Mouse (Mus musculus): ENCODE data around the gene Mrm2. TPM values are rescaled to one million over a fixed set of nuclear protein-coding genes. Genes with fewer than 3 reads are reported as not detected.

Mrm2 gene
- polyA plus RNA-seq, 1 experiment from 2014 or later: 18.0 TPM

- WGBS: 95% methylated on average over 4 of the region's 4 CpGs
- no peak overlapping the region for H3K9ac ChIP-seq
Observed at GRCm38 (mm10) chr5:140338779-140339178, 7.1 kb upstream of the Mrm2 start.

DNA sequence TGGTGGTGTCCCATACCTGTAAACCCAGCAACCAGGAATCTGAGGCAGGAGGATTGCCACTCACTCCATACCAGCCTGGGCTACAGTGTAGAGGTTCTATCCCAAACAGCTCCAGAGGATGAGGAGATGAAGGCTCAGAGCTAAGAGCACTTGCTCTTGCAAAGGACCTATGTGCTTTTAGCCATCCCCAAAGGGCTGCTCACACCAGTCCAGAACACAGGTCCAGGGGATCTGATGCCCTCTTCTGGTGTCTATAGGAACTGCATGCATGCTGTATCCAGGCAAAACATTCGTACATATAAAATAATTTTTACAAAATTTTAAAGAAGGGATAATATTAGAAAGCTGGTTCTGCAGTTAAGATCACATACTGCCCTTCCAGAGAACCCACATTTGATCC, 5.0 kb upstream of the Mrm2 start:
- H3K27me3 ChIP-seq: no peaks in the 10 kb centered on the region
- peaks cover 23% of the 10 kb centered on the region for H3K36me3 ChIP-seq
- H3K4me3 ChIP-seq: no peak overlapping the region
- no peak overlapping the region for H3K9ac ChIP-seq
- WGBS: 55% methylated on average over 1 of the region's 1 CpGs
- peaks cover 8% of the 10 kb centered on the region; the same call in 1 of the 2 replicates for H3K4me1 ChIP-seq
- ATAC-seq (ENCODE audit: borderline replicate concordance, extremely low read depth, low FRiP score, low TSS enrichment): no peak
- H3K27ac ChIP-seq: no peak overlapping the region
- H3K4me2 ChIP-seq: no peak overlapping the region
- no peaks in the 10 kb centered on the region for H3K9me3 ChIP-seq

More at GRCm38 (mm10) chr5:140338779-140339178, 7.1 kb upstream of the Mrm2 start:
- Histone ChIP-seq H3K4me2 (no peak overlapping the region), H3K27ac (no peak overlapping the region), H3K4me3 (no peak overlapping the region), H3K9me3 (no peaks in the 10 kb centered on the region), H3K27me3 (no peaks in the 10 kb centered on the region), H3K4me1 (no peaks in the 10 kb centered on the region; the same call in 1 of the 2 replicates), H3K36me3 (peaks cover 23% of the 10 kb centered on the region)
- ATAC-seq (ENCODE audit: borderline replicate concordance, extremely low read depth, low FRiP score, low TSS enrichment): no peak

DNA sequence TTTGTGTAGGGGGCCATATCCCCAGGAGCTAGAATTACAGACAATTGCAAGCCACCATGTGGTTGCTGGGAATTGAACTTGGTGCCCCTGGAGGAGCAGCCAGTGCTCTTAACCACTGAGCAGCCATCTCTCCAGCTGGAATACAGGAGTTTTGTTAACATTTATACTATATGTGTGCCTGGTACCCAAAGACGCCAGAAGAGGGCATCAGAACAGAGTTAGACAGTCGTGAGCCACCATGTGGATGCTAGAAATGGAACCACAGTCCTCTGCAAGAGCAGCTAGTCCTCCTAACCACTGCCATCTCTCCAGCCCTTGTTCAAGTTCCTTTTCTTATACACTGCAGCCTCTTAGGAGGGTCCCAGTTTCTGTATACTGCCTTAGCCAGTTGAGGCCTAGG, 1.9 kb upstream of the Mrm2 start:
- Histone ChIP-seq H3K9me3 (no peaks in the 10 kb centered on the region), H3K9ac (no peak overlapping the region), H3K27ac (no peak overlapping the region), H3K4me3 (no peak overlapping the region), H3K36me3 (peaks cover 22% of the 10 kb centered on the region), H3K4me2 (no peak overlapping the region), H3K4me1 (peaks cover 22% of the 10 kb centered on the region), H3K27me3 (no peaks in the 10 kb centered on the region)
- ATAC-seq (ENCODE audit: borderline replicate concordance, extremely low read depth, low FRiP score, low TSS enrichment): no peak
- 25% methylated on average over 2 of the region's 2 CpGs for WGBS

GRCm38 (mm10) chr5:140332519-140332918, 821 bp upstream of the Mrm2 start:
- H3K36me3 ChIP-seq: peaks cover 21% of the 10 kb centered on the region
- WGBS: 31% methylated on average over 4 of the region's 4 CpGs
- H3K4me2 ChIP-seq: peak overlapping the region; percentile 90
- H3K9ac ChIP-seq: no peak overlapping the region
- no peak for ATAC-seq (ENCODE audit: borderline replicate concordance, extremely low read depth, low FRiP score, low TSS enrichment)
- H3K9me3 ChIP-seq: no peaks in the 10 kb centered on the region
- H3K27me3 ChIP-seq: no peaks in the 10 kb centered on the region
- H3K4me1 ChIP-seq: peaks cover 22% of the 10 kb centered on the region
- no peak overlapping the region for H3K27ac ChIP-seq
- peak overlapping the region; percentile 76; the same call in 1 of the 2 replicates for H3K4me3 ChIP-seq

DNA sequence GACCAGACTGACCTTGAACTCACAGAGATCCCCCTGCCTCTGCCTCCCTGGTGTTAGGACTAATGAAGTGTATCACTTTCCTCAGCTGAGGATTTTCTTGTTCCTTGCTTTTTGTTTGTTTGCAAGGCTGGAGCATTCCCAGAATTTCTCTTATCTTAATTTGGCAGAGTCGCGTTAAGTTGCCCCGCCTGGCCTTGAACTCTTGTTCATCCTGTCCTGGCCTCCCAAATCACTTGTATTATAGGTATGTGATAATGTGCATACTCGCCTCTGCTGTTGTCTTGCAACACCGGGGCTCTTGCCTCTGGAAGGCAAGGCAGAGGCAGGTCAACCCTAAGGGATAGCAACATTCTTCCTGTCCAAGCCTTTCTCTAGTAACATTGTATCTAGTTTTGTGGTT, 7.6 kb downstream of the Mrm2 start:
- Histone ChIP-seq H3K4me3 (no peak overlapping the region), H3K4me2 (no peak overlapping the region), H3K27ac (no peak overlapping the region), H3K4me1 (peaks cover 15% of the 10 kb centered on the region), H3K9me3 (no peaks in the 10 kb centered on the region), H3K36me3 (peaks cover 13% of the 10 kb centered on the region), H3K27me3 (no peaks in the 10 kb centered on the region), H3K9ac (no peak overlapping the region)
- no peak for ATAC-seq (ENCODE audit: borderline replicate concordance, extremely low read depth, low FRiP score, low TSS enrichment)
- WGBS: 87% methylated on average over 5 of the region's 5 CpGs

DNA sequence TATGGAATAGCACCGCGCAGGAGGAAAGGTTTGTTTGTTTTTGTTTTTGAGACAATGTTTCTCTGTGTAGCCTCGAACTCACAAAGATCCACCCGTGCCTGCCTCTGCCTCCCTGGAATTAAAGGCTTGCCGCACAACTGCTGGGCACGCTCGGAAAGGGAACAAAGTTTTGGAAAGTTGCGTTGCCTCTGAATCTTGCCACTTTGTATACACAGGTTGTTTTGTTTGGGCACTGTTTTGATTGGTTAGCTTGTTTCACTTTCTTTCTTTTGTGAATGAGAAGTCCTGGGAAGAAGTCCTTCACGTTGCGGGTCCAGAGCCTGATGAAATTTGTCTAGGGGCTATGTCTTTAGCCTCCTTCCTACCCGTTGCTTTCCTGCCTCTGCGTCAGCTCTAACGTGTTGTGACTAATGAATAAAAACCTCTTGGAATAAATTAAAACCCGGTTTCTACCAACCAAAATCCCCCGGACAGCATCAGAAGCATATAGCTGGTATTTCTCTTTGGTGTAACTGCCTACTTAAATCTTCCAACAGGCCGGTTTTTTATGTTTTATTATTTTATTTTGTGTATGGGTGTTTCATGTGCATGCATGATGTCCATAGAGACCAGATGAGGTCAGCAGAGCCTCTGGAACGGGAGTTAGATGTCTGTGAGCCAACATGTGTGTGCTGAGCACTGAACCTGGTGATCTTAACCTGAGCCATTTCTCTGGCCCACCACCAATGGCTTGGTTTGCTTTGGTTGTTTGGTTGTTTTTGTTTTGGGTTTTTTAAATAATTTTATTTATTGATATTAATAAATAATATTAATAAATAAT, 9.7 kb downstream of the Mrm2 start:
- no peak for ATAC-seq (ENCODE audit: borderline replicate concordance, extremely low read depth, low FRiP score, low TSS enrichment)
- peak overlapping the region; percentile 99 for H3K4me3 ChIP-seq
- peaks cover 15% of the 10 kb centered on the region for H3K4me1 ChIP-seq
- H3K36me3 ChIP-seq: no peaks in the 10 kb centered on the region; the same call in 1 of the 2 replicates
- peak overlapping the region; percentile 80 for H3K4me2 ChIP-seq
- peak overlapping the region; percentile 99 for H3K9ac ChIP-seq
- H3K9me3 ChIP-seq: no peaks in the 10 kb centered on the region
- peak overlapping the region; percentile 76 for H3K27ac ChIP-seq
- WGBS: 1% methylated on average over 17 of the region's 17 CpGs
- H3K27me3 ChIP-seq: no peaks in the 10 kb centered on the region

DNA sequence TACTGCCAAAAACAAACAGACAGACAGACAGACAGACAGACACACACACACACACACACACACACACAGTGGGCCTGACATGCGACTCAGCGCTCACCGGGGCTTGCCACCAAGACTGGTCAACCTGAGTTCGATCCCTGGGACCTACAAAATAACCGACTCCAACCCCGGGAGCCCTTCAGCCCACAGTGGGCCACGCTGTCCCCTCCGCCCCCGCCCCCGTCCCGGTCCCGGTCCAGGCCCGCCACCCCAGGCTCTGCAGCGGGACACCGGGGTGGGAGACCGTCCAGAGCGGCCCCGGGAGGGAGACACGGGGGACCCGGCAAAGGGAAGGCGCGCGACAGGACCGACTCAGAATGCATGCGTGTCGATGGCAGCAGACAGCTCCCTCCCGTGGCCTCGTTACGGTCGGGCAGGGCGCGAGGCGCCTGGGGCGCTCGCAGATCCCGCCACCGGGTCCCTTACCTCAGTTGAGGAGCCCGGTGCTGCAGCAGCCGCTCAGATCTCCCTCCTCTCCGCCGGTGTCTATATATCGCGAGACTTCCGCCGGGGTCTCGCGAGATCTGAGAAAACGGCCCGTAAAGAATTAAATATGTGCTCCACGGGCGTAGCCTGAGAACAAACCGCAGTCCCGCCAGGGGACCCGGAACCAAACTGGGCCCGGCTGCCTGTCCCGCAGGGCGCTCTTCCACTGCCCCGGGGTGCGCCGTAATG, 10.5 kb downstream of the Mrm2 start, which contains the start of the genes Mad1l1 and Nudt1:
Gene Mad1l1 (minus strand): TSS at position 511 of the 714 bp plus-strand sequence.
Gene Nudt1 (plus strand): TSS at position 615 of the 714 bp plus-strand sequence.
- Histone ChIP-seq H3K27ac (peak within 1 kb of the TSS; percentile 76), H3K27me3 (no peaks in the 10 kb centered on the region), H3K4me1 (peaks cover 15% of the 10 kb centered on the region), H3K36me3 (no peaks in the 10 kb centered on the region), H3K9me3 (no peaks in the 10 kb centered on the region), H3K9ac (peak within 1 kb of the TSS; percentile 99), H3K4me3 (peak within 1 kb of the TSS; percentile 99), H3K4me2 (peak within 1 kb of the TSS; percentile 80)
- WGBS: under 1% methylated on average over 58 of the region's 60 CpGs
- ATAC-seq (ENCODE audit: borderline replicate concordance, extremely low read depth, low FRiP score, low TSS enrichment): peak; percentile 95

GRCm38 (mm10) chr5:140316716-140317115, 15.0 kb downstream of the Mrm2 start:
- H3K9ac ChIP-seq: no peak overlapping the region
- 72% methylated on average over 3 of the region's 3 CpGs for WGBS
- no peaks in the 10 kb centered on the region for H3K9me3 ChIP-seq
- H3K36me3 ChIP-seq: peaks cover 23% of the 10 kb centered on the region
- H3K4me3 ChIP-seq: no peak overlapping the region
- H3K27me3 ChIP-seq: no peaks in the 10 kb centered on the region
- peaks cover 15% of the 10 kb centered on the region for H3K4me1 ChIP-seq
- no peak overlapping the region for H3K4me2 ChIP-seq
- H3K27ac ChIP-seq: no peak overlapping the region
- no peak for ATAC-seq (ENCODE audit: borderline replicate concordance, extremely low read depth, low FRiP score, low TSS enrichment)

GRCm38 (mm10) chr5:140307602-140308001, 24.1 kb downstream of the Mrm2 start:
- no peak overlapping the region for H3K4me3 ChIP-seq
- no peaks in the 10 kb centered on the region for H3K27me3 ChIP-seq
- H3K4me1 ChIP-seq: no peaks in the 10 kb centered on the region
- no peak overlapping the region for H3K9ac ChIP-seq
- H3K4me2 ChIP-seq: no peak overlapping the region
- no peaks in the 10 kb centered on the region for H3K9me3 ChIP-seq
- no peak for ATAC-seq (ENCODE audit: borderline replicate concordance, extremely low read depth, low FRiP score, low TSS enrichment)
- 84% methylated on average over 14 of the region's 14 CpGs for WGBS
- no peak overlapping the region for H3K27ac ChIP-seq
- H3K36me3 ChIP-seq: peaks cover 67% of the 10 kb centered on the region

GRCm38 (mm10) chr5:140306016-140306415, 25.7 kb downstream of the Mrm2 start:
- Histone ChIP-seq H3K4me1 (no peaks in the 10 kb centered on the region), H3K9ac (no peak overlapping the region), H3K4me2 (no peak overlapping the region), H3K27me3 (no peaks in the 10 kb centered on the region), H3K4me3 (no peak overlapping the region), H3K9me3 (no peaks in the 10 kb centered on the region), H3K36me3 (peaks cover 68% of the 10 kb centered on the region), H3K27ac (no peak overlapping the region)
- ATAC-seq (ENCODE audit: borderline replicate concordance, extremely low read depth, low FRiP score, low TSS enrichment): no peak
- 85% methylated on average over 8 of the region's 8 CpGs for WGBS

DNA sequence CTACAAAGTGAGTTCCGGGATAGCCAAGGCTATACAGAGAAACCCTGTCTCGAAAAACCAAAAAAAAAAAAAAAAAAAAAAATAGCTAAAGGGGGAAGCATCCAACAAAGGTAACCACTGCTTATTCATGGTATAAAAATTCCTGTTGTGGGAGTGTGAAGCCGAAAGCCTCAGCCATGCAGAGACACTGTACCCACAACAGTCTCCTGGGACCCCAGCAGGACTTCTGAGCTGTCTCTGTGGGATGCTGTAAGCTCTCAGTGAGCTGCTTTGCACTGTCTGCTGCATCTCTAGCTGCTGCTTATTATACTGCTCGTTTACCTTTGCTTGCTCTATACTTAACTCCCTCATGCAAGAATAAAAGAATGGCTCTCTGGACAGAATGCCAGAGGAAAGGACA, 33.4 kb downstream of the Mrm2 start:
- Histone ChIP-seq H3K4me1 (no peaks in the 10 kb centered on the region), H3K9ac (no peak overlapping the region), H3K9me3 (no peaks in the 10 kb centered on the region), H3K4me3 (no peak overlapping the region), H3K4me2 (no peak overlapping the region), H3K27me3 (no peaks in the 10 kb centered on the region), H3K27ac (no peak overlapping the region), H3K36me3 (peaks cover 66% of the 10 kb centered on the region)
- no peak for ATAC-seq (ENCODE audit: borderline replicate concordance, extremely low read depth, low FRiP score, low TSS enrichment)
- WGBS: 84% methylated on average over 4 of the region's 4 CpGs

DNA sequence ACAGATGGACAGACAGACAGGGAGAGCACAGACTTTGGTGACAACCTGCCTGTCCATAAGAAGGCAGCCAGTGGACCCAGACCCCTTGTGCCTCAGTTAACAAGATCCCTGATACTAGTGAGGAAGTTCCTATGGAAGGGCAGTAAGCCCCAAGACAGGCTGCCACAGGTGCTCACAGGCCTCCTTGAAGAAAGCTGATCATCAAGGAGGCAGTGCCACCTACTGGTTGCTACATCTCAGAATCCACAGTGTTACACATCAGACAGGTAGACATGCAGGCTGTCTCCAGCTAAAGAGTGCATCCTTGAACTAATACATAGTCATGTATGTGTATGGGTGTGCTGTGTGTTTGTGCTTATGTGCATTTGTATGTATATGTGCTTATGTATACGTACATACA, 39.5 kb downstream of the Mrm2 start:
- Histone ChIP-seq H3K27me3 (no peaks in the 10 kb centered on the region), H3K36me3 (peaks cover 46% of the 10 kb centered on the region), H3K27ac (no peak overlapping the region), H3K4me2 (no peak overlapping the region), H3K9ac (no peak overlapping the region), H3K4me1 (no peaks in the 10 kb centered on the region), H3K9me3 (no peaks in the 10 kb centered on the region), H3K4me3 (no peak overlapping the region)
- WGBS: 74% methylated on average over 1 of the region's 1 CpGs
- ATAC-seq (ENCODE audit: borderline replicate concordance, extremely low read depth, low FRiP score, low TSS enrichment): no peak
